Mouse (Mus musculus) heart, embryonic 14.5 days (tissue): Measurements from ENCODE around the gene Rnasek. TPM values are rescaled to one million over a fixed set of nuclear protein-coding genes. Genes with fewer than 3 reads are reported as not detected.

Experiments used
- ATAC-seq: fragments of 200-750 bp; cut with Nextera tagmentation; 2 replicates; pipeline ENCODE4 v1.8.0; 2017; ENCODE audit warnings: low read depth, moderate TSS enrichment; ENCODE audit not compliant: insufficient number of reproducible peaks, insufficient read depth, low FRiP score
- H3K27ac ChIP-seq, 2 experiments: fragments of 200-500 bp in 1 of 2; fragments of 300-500 bp in 1 of 2; sonication (generic) in 1 of 2; replicated peaks in 1 of 2; 2 replicates each; pipeline ENCODE4 v1.5.1; 2012 to 2014; ENCODE audit warnings: low read depth in 2 of 2, low read length in 2 of 2, control low read depth in 1 of 2, mild to moderate bottlenecking in 1 of 2, mixed read lengths in 1 of 2; ENCODE audit not compliant: control insufficient read depth in 1 of 2, insufficient read depth in 1 of 2
- H3K27me3 ChIP-seq: fragments of 300-500 bp; sonication (generic); 2 replicates; pipeline ENCODE4 v1.6.1; 2014; ENCODE audit warnings: mild to moderate bottlenecking, low read length, control low read depth; ENCODE audit not compliant: control insufficient read depth, insufficient read depth
- H3K36me3 ChIP-seq: fragments of 300-500 bp; sonication (generic); 2 replicates; pipeline ENCODE4 v1.6.1; 2014; ENCODE audit warnings: mild to moderate bottlenecking, control low read depth, low read length, mixed read lengths; ENCODE audit not compliant: control insufficient read depth, insufficient read depth
- H3K4me1 ChIP-seq, 2 experiments: fragments of 200-500 bp in 1 of 2; fragments of 300-500 bp in 1 of 2; sonication (generic) in 1 of 2; 2 replicates each; pipeline ENCODE4 v1.6.1; 2012 to 2014; ENCODE audit warnings: low read length in 2 of 2, control low read depth in 1 of 2, mixed read lengths in 1 of 2; ENCODE audit not compliant: control insufficient read depth in 2 of 2, insufficient read depth in 2 of 2
- H3K4me2 ChIP-seq: fragments of 300-500 bp; sonication (generic); 2 replicates; pipeline ENCODE4 v1.6.1; 2014; ENCODE audit warnings: mild to moderate bottlenecking, low read length
- H3K4me3 ChIP-seq, 2 experiments: fragments of 200-500 bp in 1 of 2; fragments of 300-500 bp in 1 of 2; sonication (generic) in 1 of 2; 2 replicates each; pipeline ENCODE4 v1.5.1; 2012 to 2014; ENCODE audit warnings: low read length in 2 of 2, mild to moderate bottlenecking in 2 of 2, control low read depth in 1 of 2, low read depth in 1 of 2, moderate library complexity in 1 of 2; ENCODE audit not compliant: control insufficient read depth in 1 of 2, insufficient read depth in 1 of 2
- H3K9ac ChIP-seq: fragments of 300-500 bp; sonication (generic); 2 replicates; pipeline ENCODE4 v1.6.1; 2014; ENCODE audit warnings: mild to moderate bottlenecking, low read length
- H3K9me3 ChIP-seq: fragments of 300-500 bp; sonication (generic); 2 replicates; pipeline ENCODE4 v1.6.1; 2016; ENCODE audit warnings: low read length, control low read depth; ENCODE audit not compliant: control insufficient read depth
- WGBS: fragments of 180-500 bp; shearing (Covaris S2); extraction: QIAGEN DNeasy Blood & Tissue Kit; methylation state at CpG from one replicate; pipeline ENCODE4 v1.1.7; 2014; 5-methylcytosine and 5-hydroxymethylcytosine counted together
- polyA plus RNA-seq: library from polyadenylated mRNA; unstranded; fragments of >200 nt; fragmentation: Nextera tagmentation; extraction: Ambion mirVana; gene quantifications from 2 replicates; pipeline ENCODE4 v1.2.1, GENCODE M21; 2014

Gene Rnasek
- polyA plus RNA-seq, 1 experiment from 2014 or later = 240 TPM

- Histone ChIP-seq H3K4me3 (peak overlapping the region; percentile 46 to 63), H3K36me3 (peaks cover 5% of the 10 kb centered on the region; the same call in 1 of the 2 replicates), H3K9me3 (no peaks in the 10 kb centered on the region), H3K4me2 (peak overlapping the region; percentile 90), H3K9ac (peak overlapping the region; percentile 74), H3K27ac (peak overlapping the region; percentile 81 to 88), H3K4me1 (peaks cover 18 to 26% of the 10 kb centered on the region in 2 experiments), H3K27me3 (peaks cover 23% of the 10 kb centered on the region)
- 12% methylated on average over 14 of the region's 14 CpGs for WGBS
- no peak for ATAC-seq
These were observed 17.8 kb downstream of the Rnasek start for GRCm38 (mm10) chr11:70221603-70222500.

- ATAC-seq = peak; percentile 88
- Histone ChIP-seq H3K9ac (peak within 1 kb of the TSS; percentile 74), H3K27ac (peak within 1 kb of the TSS; percentile 81 to 88), H3K4me1 (peaks cover 13 to 19% of the 10 kb centered on the region in 2 experiments), H3K4me3 (peak within 1 kb of the TSS; percentile 46 to 63), H3K9me3 (no peaks in the 10 kb centered on the region), H3K27me3 (peaks cover 23% of the 10 kb centered on the region), H3K4me2 (peak within 1 kb of the TSS; percentile 90), H3K36me3 (0 out of 2 replicates have a peak, but pooled peaks cover 3% of the 10 kb centered on the region)
- under 1% methylated on average over 28 of the region's 28 CpGs for WGBS
These were observed 18.7 kb downstream of the Rnasek start, which contains the start of gene Slc16a13 for GRCm38 (mm10) chr11:70220731-70221602. Slc16a13 (minus strand) TSS chr11:70221064.

- Histone ChIP-seq H3K4me1 (peaks cover 11 to 17% of the 10 kb centered on the region in 2 experiments), H3K4me3 (peak overlapping the region; percentile 46 to 63), H3K9ac (peak overlapping the region; percentile 74), H3K27me3 (peaks cover 23% of the 10 kb centered on the region), H3K36me3 (0 out of 2 replicates have a peak, but pooled peaks cover 3% of the 10 kb centered on the region), H3K4me2 (peak overlapping the region; percentile 90), H3K27ac (peak overlapping the region; percentile 66 to 81), H3K9me3 (no peaks in the 10 kb centered on the region)
- ATAC-seq = no peak
- 1% methylated on average over 24 of the region's 24 CpGs for WGBS
These were observed 19.3 kb downstream of the Rnasek start for GRCm38 (mm10) chr11:70220323-70220722.

- no peak for ATAC-seq
- Histone ChIP-seq H3K4me2 (peak overlapping the region; percentile 90), H3K27me3 (peaks cover 28% of the 10 kb centered on the region), H3K9me3 (no peaks in the 10 kb centered on the region), H3K9ac (peak overlapping the region; percentile 74), H3K36me3 (0 out of 2 replicates have a peak, but pooled peaks cover 1% of the 10 kb centered on the region), H3K4me1 (peaks cover 11 to 17% of the 10 kb centered on the region in 2 experiments), H3K27ac (peak overlapping the region in 1 of 2 experiments; percentile 81; a peak in 2 of 4 replicates), H3K4me3 (peak overlapping the region; percentile 46 to 63)
- WGBS = 64% methylated on average over 7 of the region's 7 CpGs
These were observed 19.8 kb downstream of the Rnasek start for GRCm38 (mm10) chr11:70219873-70220272.

- Histone ChIP-seq H3K4me3 (no peak overlapping the region), H3K9ac (no peak overlapping the region), H3K4me2 (no peak overlapping the region; the same call in 1 of the 2 replicates), H3K9me3 (no peaks in the 10 kb centered on the region), H3K36me3 (no peaks in the 10 kb centered on the region), H3K27ac (no peak overlapping the region), H3K4me1 (peaks cover 11 to 27% of the 10 kb centered on the region in 2 experiments), H3K27me3 (peaks cover 37% of the 10 kb centered on the region)
- WGBS = 87% methylated on average over 15 of the region's 15 CpGs
- ATAC-seq = no peak
These were observed 20.7 kb downstream of the Rnasek start for GRCm38 (mm10) chr11:70218741-70219470.

GRCm38 (mm10) chr11:70218039-70218438, 21.6 kb downstream of the Rnasek start:
- Histone ChIP-seq H3K9ac (no peak overlapping the region), H3K4me2 (no peak overlapping the region), H3K36me3 (no peaks in the 10 kb centered on the region), H3K9me3 (no peaks in the 10 kb centered on the region), H3K27me3 (peaks cover 46% of the 10 kb centered on the region), H3K27ac (no peak overlapping the region), H3K4me1 (peaks cover 11 to 30% of the 10 kb centered on the region in 2 experiments), H3K4me3 (no peak overlapping the region)
- 68% methylated on average over 4 of the region's 4 CpGs for WGBS
- ATAC-seq = no peak
